Mouse (Mus musculus): Measurements from ENCODE around the gene Prlhr.

GRCm38 (mm10) chr19:60485261-60485660 lies 17.2 kb upstream of the Prlhr start:
- TF ChIP-seq POLR2A (IDR thresholded peaks at IDR 0.05; ENCODE audit: low read depth, low read length) = no peak
- TF ChIP-seq CTCF (conservative IDR thresholded peaks at IDR 0.05 in 1 of 2, IDR thresholded peaks at IDR 0.05 in 1 of 2; ENCODE audit: low read depth in 2 of 2, low read length in 2 of 2) = no peak
- no peak for TF ChIP-seq RAD21 (IDR thresholded peaks at IDR 0.05; ENCODE audit: low read depth, low read length)
- TF ChIP-seq ZC3H11A (IDR thresholded peaks at IDR 0.05; ENCODE audit: low read depth, low read length) = no peak
- no peak for TF ChIP-seq MAZ (IDR thresholded peaks at IDR 0.05; ENCODE audit: low read depth, low read length)
- TF ChIP-seq CHD2 (IDR thresholded peaks at IDR 0.05; ENCODE audit: low read length) = no peak
